Mouse (Mus musculus) intestine, postnatal 0 days (tissue): Measurements from ENCODE around the gene Pex11a. TPM values are rescaled to one million over a fixed set of nuclear protein-coding genes. Genes with fewer than 3 reads are reported as not detected.
A peak's percentile ranks its signal among the peaks of the same experiment; 100 is the strongest.

ENCODE experiments used
- ATAC-seq: fragments of 200-750 bp; cut with Nextera tagmentation; 2 replicates; pipeline ENCODE4 v1.8.0; 2017; ENCODE audit warnings: mild to moderate bottlenecking, moderate TSS enrichment, moderate library complexity
- H3K27ac ChIP-seq: fragments of 300-500 bp; sonication (generic); 2 replicates; pipeline ENCODE4 v1.5.1; 2014; ENCODE audit warnings: mild to moderate bottlenecking, low read depth, low read length, moderate library complexity
- H3K27me3 ChIP-seq: fragments of 300-500 bp; sonication (generic); replicated peaks from 2 replicates; pipeline ENCODE4 v1.6.1; 2014; ENCODE audit warnings: low read length, mixed read lengths; ENCODE audit not compliant: control insufficient read depth, insufficient read depth
- H3K36me3 ChIP-seq: fragments of 300-500 bp; sonication (generic); 2 replicates; pipeline ENCODE4 v1.6.1; 2014; ENCODE audit warnings: mild to moderate bottlenecking, moderate library complexity; ENCODE audit not compliant: control insufficient read depth, insufficient read depth
- H3K4me1 ChIP-seq: fragments of 300-500 bp; sonication (generic); replicated peaks from 2 replicates; pipeline ENCODE4 v1.6.1; 2014; ENCODE audit warnings: antibody characterized with exemption, low read length, mixed read lengths; ENCODE audit not compliant: control insufficient read depth, insufficient read depth
- H3K4me2 ChIP-seq: fragments of 300-500 bp; sonication (generic); replicated peaks from 2 replicates; pipeline ENCODE4 v1.6.1; 2014; ENCODE audit warnings: low read depth, mild to moderate bottlenecking, moderate library complexity
- H3K4me3 ChIP-seq: fragments of 300-500 bp; sonication (generic); 2 replicates; pipeline ENCODE4 v1.5.1; 2014; ENCODE audit warnings: low read depth, low read length
- H3K9ac ChIP-seq: fragments of 300-500 bp; sonication (generic); 2 replicates; pipeline ENCODE4 v1.6.1; 2014; ENCODE audit warnings: mild to moderate bottlenecking, low read depth, low read length
- H3K9me3 ChIP-seq: fragments of 300-500 bp; sonication (generic); 2 replicates; pipeline ENCODE4 v1.6.1; 2016; ENCODE audit warnings: mixed run types; ENCODE audit not compliant: control insufficient read depth
- CTCF ChIP-seq: sonication (generic); IDR thresholded peaks from 2 replicates; pipeline ENCODE4 v1.5.1; 2016; ENCODE audit warnings: low read depth, mild to moderate bottlenecking, control low read depth, antibody characterized with exemption, moderate library complexity
- WGBS: fragments of 180-500 bp; shearing (Covaris S2); extraction: QIAGEN DNeasy Blood & Tissue Kit; methylation state at CpG from one replicate; pipeline ENCODE4 v1.1.7; 2014; 5-methylcytosine and 5-hydroxymethylcytosine counted together
- polyA plus RNA-seq: library from polyadenylated mRNA; unstranded; fragments of >200 nt; fragmentation: Nextera tagmentation; extraction: Ambion mirVana; gene quantifications from 2 replicates; pipeline ENCODE4 v1.2.1, GENCODE M21; 2015

Pex11a gene
- polyA plus RNA-seq, 1 experiment from 2014 or later: 23.3 TPM

DNA sequence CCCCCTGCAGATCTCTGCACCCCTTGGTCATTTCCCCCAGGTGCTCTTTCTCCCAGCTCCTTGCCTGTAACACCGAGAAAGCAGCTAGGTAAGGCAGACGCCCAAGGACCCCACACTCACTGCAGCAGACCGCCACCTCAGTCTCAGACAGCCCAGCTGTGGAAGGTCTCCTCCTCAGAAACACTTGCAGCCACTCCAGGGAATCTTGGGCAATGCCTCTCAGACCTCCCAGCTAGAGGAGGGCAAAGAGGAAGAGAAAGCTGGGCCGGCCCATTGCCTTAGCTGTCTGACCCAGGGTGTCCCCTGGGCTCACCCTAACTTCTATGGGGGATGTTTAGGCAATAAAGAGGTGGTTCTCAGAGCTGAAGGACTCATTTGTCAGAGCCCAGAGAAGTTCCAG, 10.3 kb downstream of the Pex11a start, which contains the start of gene Plin1:
TSS of gene Plin1 (minus strand) at position 282 of the 400 bp plus-strand sequence.
- no peak within 1 kb of the TSS for H3K4me3 ChIP-seq
- no peaks in the 10 kb centered on the region for H3K9me3 ChIP-seq
- ATAC-seq: no peak
- H3K36me3 ChIP-seq: peaks cover 12% of the 10 kb centered on the region; the same call in 1 of the 2 replicates
- no peak for TF ChIP-seq CTCF
- 76% methylated on average over 4 of the region's 4 CpGs for WGBS
- H3K27ac ChIP-seq: no peak within 1 kb of the TSS
- no peak within 1 kb of the TSS for H3K9ac ChIP-seq
- H3K27me3 ChIP-seq: 0 out of 2 replicates have a peak, but pooled peaks cover 6% of the 10 kb centered on the region
- 0 out of 2 replicates have a peak, but pooled peaks cover 3% of the 10 kb centered on the region for H3K4me1 ChIP-seq
- H3K4me2 ChIP-seq: no peak within 1 kb of the TSS

DNA sequence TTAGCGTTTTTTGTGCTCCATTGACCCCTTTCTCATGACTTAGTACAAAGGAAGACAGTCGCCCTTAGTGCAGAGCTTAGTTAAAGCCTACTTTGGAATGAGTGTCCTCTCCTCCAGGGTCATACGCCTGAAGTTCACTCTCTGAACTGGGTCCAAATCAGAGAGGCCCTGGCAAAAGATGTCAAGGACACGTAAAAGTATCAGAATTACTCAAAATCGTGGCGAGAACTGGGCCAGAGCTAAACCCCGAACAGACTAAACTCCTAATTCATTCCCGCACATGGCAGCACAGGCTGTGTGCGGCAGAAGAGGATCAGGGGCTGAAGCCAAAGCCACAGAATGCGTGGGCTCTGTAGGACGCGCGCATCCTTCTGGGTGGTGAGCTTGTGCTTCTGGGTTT, 11.5 kb downstream of the Pex11a start:
- H3K27ac ChIP-seq: no peak overlapping the region
- 87% methylated on average over 13 of the region's 13 CpGs for WGBS
- H3K36me3 ChIP-seq: no peaks in the 10 kb centered on the region
- H3K9ac ChIP-seq: no peak overlapping the region
- H3K4me1 ChIP-seq: 0 out of 2 replicates have a peak, but pooled peaks cover 3% of the 10 kb centered on the region
- no peak for ATAC-seq
- TF ChIP-seq CTCF: no peak
- no peak overlapping the region for H3K4me2 ChIP-seq
- H3K9me3 ChIP-seq: no peaks in the 10 kb centered on the region
- H3K27me3 ChIP-seq: 0 out of 2 replicates have a peak, but pooled peaks cover 6% of the 10 kb centered on the region
- H3K4me3 ChIP-seq: no peak overlapping the region

DNA sequence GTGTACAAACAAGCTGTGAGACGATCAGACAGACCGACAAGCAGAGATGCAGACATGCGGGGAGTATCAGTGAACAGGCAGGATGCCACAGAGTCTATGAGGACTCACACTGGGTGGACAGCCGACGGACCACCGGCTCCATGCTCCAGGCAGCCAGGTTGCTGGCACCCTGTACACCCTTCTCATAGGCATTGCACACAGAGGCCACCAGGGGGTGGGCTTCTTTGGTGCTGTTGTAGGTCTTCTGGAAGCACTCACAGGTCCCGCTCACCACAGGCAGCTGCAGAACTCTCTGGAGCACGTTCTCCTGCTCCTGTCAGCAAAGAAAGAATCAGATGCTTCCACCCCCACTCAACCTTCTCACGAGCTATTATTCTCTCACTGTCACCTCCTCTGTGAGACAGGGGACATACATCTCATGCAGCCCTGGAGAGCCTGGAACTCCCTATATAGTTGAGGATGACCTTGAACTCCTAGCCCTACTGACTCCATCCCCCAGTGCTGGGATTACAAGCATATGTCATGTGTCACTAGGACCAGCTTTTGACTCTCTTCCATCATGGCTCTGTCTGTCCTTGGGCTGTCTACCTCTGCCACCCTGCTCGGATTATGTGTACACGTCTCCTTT, 13.1 kb downstream of the Pex11a start:
- TF ChIP-seq CTCF: peak; percentile 59
- no peak overlapping the region for H3K27ac ChIP-seq
- no peak for ATAC-seq
- no peak overlapping the region for H3K4me2 ChIP-seq
- no peaks in the 10 kb centered on the region for H3K36me3 ChIP-seq
- no peak overlapping the region for H3K9ac ChIP-seq
- H3K4me1 ChIP-seq: 0 out of 2 replicates have a peak, but pooled peaks cover under 1% of the 10 kb centered on the region
- H3K27me3 ChIP-seq: 0 out of 2 replicates have a peak, but pooled peaks cover 6% of the 10 kb centered on the region
- H3K4me3 ChIP-seq: no peak overlapping the region
- H3K9me3 ChIP-seq: no peaks in the 10 kb centered on the region
- WGBS: 64% methylated on average over 11 of the region's 11 CpGs

DNA sequence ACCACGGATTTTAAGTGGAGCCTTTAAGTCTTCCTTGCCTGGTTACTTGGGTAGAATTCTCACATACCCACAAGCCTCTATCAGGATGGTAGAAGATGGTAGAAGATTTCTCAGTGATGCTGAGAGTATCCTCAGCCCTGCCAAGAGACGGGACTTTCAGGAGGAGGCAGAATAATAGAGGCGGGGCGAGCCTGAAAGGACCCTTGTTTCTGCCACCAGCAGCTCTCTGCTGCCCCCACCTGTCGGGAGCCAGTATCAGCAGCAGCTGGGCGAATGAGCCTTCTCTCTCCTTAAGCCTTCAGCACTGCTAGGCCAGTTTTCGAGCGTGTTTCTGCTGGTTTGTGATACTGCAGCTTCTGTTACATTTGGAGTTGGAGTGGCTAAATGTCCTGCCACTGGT, 13.8 kb downstream of the Pex11a start:
- 0 out of 2 replicates have a peak, but pooled peaks cover 6% of the 10 kb centered on the region for H3K27me3 ChIP-seq
- H3K4me1 ChIP-seq: no peaks in the 10 kb centered on the region
- 5% methylated on average over 8 of the region's 8 CpGs for WGBS
- no peaks in the 10 kb centered on the region for H3K9me3 ChIP-seq
- TF ChIP-seq CTCF: peak; percentile 94
- H3K36me3 ChIP-seq: no peaks in the 10 kb centered on the region
- H3K27ac ChIP-seq: no peak overlapping the region
- no peak overlapping the region for H3K9ac ChIP-seq
- no peak overlapping the region for H3K4me3 ChIP-seq
- no peak for ATAC-seq
- H3K4me2 ChIP-seq: no peak overlapping the region

DNA sequence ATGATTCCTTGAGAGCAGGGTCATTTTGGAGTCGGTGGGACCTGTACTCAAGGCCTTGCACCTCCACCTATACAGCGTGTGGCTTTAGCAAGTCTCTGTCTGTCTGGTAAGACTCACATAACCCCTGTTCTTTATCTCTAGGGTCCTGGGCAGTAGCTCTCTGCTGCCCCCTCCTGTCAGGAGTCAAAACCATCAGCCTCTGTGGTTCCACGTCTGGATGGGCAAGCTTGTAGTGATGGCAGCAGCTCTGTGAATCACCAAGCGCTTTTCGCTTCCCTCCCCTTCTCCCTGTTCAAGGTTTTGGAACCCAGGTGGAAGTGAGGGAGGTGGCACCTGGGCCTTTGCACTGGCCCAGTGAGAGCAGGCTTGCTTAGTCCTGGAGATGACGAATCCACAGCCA, 14.7 kb downstream of the Pex11a start:
- Histone ChIP-seq H3K4me3 (no peak overlapping the region), H3K4me1 (no peaks in the 10 kb centered on the region), H3K27me3 (0 out of 2 replicates have a peak, but pooled peaks cover 6% of the 10 kb centered on the region), H3K4me2 (no peak overlapping the region), H3K9me3 (no peaks in the 10 kb centered on the region), H3K27ac (no peak overlapping the region), H3K9ac (no peak overlapping the region), H3K36me3 (no peaks in the 10 kb centered on the region)
- no peak for ATAC-seq
- peak; percentile 95 for TF ChIP-seq CTCF
- 33% methylated on average over 6 of the region's 6 CpGs for WGBS

DNA sequence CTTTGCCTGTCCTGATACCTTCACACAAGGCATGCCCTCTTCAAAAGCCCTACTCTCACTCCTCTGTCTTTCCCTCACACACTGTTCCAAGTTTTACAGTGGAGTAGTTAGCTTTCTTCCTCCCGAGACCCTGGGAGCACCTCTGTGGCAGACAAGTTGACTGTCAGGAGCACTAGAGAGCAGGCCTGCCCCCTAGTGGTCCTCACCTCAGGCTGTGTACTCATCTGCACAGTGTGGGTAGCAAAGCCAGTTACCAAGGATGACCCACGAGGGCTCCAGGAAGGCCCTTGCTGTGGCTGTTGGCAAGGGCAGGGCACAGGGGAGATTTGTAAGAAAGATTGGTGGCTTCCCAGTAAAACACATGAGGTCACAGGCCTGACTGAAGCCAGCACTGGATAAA, 15.8 kb downstream of the Pex11a start:
- H3K9me3 ChIP-seq: no peaks in the 10 kb centered on the region
- no peaks in the 10 kb centered on the region for H3K4me1 ChIP-seq
- 9% methylated on average over 2 of the region's 2 CpGs for WGBS
- H3K27ac ChIP-seq: no peak overlapping the region
- peaks cover 13% of the 10 kb centered on the region; the same call in 1 of the 2 replicates for H3K27me3 ChIP-seq
- ATAC-seq: no peak
- no peak overlapping the region for H3K4me2 ChIP-seq
- H3K9ac ChIP-seq: no peak overlapping the region
- H3K36me3 ChIP-seq: no peaks in the 10 kb centered on the region
- H3K4me3 ChIP-seq: no peak overlapping the region
- TF ChIP-seq CTCF: peak; percentile 86
